Mouse (Mus musculus) myocyte (in vitro differentiated cells): ENCODE measurements around the gene Nudt13.

Experiments
- CEBPB ChIP-seq: IDR thresholded peaks from 2 replicates; pipeline ENCODE4 v1.6.1; 2011; ENCODE audit warnings: mild to moderate bottlenecking, moderate library complexity; ENCODE audit not compliant: poor library complexity, insufficient read depth, severe bottlenecking
- POLR2A ChIP-seq: IDR thresholded peaks from one replicate; pipeline ENCODE4 v1.6.1; 2011; ENCODE audit warnings: low read depth, mild to moderate bottlenecking, control low read depth, moderate library complexity; ENCODE audit not compliant: insufficient read length

- TF ChIP-seq POLR2A (no peak), CEBPB (no peak)
Measured at GRCm38 (mm10) chr14:20248001-20248400, 46.5 kb upstream of the Nudt13 start.
